Mouse (Mus musculus): ENCODE results near the gene Vps45.

The Vps45 gene

GRCm38 (mm10) chr3:95999308-96000079 lies 58.8 kb downstream of the Vps45 start:
- DNase-seq (ENCODE audit: extremely low read depth, low read depth), result peak; percentile 67

DNA sequence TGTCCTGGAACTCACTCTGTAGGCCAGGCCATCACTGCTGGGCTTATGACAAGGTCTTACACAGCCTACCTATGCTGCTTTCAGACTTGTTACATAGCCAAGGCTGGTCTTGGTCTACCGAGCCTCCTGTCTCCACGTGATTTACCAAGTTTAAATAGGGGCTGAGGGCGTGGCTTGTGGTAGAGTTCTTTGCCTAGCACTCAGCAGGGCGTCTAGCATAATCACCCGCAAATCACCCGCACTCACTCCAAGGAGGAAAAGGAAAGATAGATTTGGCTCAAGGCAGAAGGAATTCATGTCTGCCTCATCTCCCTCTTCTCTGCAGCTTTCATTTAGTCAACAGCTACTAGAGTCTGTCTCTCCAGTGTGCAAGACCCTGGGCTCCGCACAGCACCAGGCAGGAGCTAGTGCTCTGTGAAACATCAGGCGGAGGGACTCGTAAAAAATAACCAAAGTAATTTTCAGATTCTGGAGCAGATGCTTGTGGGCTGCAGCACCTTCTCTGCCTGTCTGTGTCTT lies 61.0 kb downstream of the Vps45 start:
- no peak for DNase-seq (ENCODE audit: extremely low read depth, low read depth)

DNA sequence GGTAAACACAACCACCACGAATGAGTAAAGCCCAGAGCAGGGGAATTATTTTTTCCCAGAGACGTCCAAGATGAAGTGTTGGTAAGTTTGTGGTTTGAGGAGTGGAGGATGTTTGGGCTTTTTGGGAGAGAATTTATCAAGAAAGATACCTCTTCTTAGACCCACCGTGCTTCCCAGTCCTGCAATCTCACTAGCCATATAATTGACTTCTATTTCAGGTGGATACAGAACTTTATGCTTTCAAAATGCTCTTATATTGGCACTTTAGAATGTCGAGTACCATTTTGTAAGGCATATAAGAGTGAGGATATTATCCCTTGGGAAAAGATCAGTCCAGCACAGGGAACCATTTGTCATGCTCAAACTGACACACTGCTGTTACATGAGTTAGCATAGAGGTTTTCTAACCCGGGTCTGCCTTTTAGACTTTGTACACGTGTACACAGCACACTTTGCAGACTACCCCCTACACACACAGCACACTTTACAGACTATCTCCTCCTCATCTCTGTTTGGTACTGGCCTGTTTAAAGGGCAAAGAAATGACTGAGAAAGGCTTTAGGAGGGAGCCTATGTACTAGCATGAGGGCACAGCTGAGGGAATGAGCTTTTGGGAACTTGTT lies 61.7 kb downstream of the Vps45 start:
- DNase-seq (ENCODE audit: extremely low read depth, low read depth), result no peak

DNA sequence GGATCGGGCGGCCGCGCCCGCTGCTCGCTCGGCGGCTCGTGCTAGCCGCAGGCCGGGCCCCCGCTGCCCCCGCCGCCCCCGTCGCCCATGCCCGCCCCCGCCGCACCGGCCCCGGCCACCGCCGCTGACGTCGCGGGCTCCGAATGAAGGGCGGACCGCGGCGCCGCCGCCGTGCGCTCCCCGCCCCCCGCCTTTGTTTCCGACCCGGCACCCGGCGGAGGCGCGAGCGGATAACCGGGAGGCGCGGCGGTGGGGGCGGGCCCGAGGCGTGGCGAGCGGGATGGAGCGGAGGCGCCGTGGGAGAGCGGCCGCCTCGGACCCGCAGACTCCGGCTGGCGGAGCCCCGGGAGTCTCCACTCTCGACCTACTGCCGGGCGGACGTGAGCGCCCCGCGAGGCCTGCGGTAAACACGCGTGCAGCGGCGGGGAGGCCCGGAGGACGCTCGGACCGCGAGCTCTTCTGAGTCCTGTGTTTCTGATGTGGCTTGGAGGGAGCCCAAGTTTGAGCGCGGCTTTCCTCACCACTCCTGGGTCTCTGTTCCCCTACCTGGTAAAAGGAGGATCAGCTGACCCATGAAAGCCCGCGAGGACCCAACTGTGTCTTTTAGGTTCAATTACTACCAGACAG lies 62.4 kb downstream of the Vps45 start, which contains the start of gene Plekho1:
Gene Plekho1 (minus strand): TSS at position 200 of the 627 bp plus-strand sequence.
- DNase-seq (ENCODE audit: extremely low read depth, low read depth), result no peak

GRCm38 (mm10) chr3:95994975-95995801 lies 63.1 kb downstream of the Vps45 start:
- DNase-seq (ENCODE audit: extremely low read depth, low read depth), result no peak

DNA sequence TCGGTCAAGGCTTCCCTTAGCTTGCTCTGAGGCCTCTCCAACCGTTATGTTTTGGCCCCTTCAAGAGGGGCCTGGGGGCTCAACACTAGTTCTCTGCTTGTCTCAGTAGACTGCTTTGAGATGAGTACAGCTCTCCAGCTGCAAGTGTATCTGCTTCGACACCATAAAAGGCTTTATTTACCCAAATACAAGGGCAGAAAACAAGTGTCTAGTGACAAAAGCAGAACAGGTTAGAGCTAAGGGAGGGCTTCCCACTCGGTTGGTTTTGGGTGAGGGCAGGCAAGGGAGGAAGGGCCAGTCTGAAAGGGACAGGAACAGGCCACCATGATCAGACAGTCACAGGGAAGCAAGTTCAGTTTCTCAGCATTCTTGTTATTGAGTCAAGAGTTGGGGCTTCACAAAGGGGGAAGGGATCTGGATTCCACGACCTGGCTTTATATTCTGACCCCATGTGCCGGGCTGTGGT lies 63.9 kb downstream of the Vps45 start:
- DNase-seq (ENCODE audit: extremely low read depth, low read depth), result no peak

DNA sequence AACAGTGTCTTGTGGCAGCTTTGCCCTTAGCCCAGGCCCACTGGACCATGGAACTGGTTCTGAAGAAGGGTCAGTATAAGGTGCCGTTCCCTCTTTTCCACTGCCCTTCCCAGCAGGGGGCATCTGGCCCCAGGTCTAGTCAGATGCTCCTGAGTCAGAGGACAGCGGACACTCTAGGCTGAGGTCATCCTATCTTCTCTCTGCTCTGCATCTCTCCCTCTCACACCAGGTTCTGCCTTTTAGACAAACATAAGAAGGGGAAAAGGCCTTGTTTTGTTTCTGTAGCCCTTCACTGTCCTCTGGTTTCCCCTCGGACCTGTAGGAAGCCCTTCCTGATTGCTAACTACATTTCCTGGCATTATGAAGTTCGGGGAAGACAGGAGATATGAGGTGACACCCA lies 64.4 kb downstream of the Vps45 start:
- DNase-seq (ENCODE audit: extremely low read depth, low read depth), result no peak

DNA sequence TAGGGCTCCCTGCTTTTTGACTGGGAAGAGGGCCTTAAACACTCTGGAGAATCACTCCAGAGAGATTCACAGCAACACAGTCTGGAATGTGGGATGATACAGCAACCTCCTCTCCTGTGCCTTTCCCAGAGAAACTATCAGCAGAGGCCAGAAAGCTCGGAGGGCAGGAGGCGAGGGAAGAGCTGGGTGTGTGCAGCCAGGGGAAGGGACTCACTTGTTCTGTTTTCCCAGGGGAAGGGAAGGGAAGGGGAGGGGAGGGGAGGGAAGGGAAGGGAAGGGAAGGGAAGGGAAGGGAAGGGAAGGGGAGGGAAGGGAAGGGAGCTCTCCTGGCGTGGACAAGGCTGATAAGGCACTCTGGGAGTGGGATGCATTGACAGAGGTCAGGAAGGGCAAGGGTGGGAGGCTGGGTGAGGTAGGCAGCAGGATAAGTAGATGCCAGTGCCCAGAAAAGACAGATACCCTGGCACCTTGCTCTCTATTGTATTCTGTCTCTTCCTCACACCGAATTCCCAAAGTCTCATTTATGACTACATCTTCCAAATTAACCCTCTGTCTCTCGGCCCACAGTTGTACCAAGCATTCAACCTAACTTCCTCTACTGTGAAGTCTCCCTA lies 65.2 kb downstream of the Vps45 start:
- no peak for DNase-seq (ENCODE audit: extremely low read depth, low read depth)

GRCm38 (mm10) chr3:95990413-95990941 lies 67.8 kb downstream of the Vps45 start:
- DNase-seq (ENCODE audit: extremely low read depth, low read depth), result no peak

DNA sequence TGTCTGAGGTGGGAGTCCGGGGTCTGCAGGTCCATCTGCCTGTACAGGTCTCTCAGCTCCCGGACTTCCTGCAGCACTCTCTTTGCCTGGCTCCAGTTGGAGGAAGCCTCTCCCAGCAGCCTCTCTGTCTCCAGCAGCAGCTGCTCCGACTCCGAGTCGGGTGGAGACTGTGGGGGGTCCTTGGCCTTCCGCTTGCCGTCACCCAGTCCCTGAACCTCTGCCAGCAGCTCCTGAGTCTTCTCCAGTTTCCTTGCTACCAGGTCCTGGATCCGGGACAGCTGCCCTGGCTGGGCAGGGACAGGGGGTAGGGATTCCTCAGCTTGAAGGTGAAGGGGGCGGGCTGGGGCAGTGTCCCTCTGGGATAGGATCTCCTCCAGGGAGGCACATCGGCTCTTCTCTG lies 69.3 kb downstream of the Vps45 start:
- no peak for DNase-seq (ENCODE audit: extremely low read depth, low read depth)

DNA sequence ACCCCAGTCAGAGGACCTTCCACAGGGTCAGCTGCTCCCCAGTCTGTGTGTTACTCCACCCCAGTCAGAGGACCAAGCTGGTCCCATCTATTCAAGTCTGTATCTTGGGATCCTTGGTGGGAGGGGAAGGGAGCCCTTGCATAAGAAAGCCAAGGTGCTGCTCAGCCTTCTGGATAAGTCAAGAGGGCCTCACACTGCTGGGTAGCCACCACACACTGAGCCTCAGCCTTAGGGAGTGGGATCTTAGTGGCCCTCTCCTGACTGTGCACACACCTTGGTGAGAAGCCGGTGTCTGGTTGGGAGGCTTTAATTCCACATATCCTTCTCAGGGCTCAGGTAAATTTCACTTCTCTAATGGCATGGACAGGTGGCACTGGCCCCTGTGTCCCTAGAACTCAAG lies 70.1 kb downstream of the Vps45 start:
- no peak for DNase-seq (ENCODE audit: extremely low read depth, low read depth)

DNA sequence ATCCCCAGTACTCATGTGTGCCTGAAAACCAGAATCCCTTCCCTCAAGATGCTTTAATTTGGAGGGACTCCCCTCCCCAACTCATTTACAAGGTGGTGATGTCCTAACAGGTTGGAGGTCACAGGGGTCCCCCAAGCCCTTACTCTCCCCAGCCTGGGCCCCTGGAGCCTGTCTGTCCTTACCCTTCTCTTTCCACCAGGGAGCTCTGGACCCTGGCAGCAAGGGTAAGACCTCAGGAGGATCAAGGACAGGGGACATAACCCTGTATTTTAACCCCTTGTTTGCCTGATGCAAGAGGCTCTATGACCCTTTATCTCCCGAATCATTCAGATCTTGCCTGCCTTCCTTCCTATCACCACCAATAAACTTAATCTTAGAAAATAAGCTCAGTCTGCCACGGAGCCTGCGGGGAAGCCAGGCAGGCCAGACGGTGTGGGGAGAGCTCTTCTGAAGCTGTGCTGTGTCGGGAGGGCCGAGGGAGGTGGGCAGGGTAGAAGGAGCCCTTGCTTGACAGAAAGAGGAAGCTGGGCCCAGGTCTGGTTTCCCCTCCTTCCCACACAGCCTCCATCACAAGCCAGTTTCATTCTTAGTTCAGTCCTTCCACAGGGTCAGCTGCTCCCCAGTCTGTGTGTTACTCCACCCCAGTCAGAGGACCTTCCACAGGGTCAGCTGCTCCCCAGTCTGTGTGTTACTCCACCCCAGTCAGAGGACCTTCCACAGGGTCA lies 70.7 kb downstream of the Vps45 start:
- peak; percentile 75 for DNase-seq (ENCODE audit: extremely low read depth, low read depth)

DNA sequence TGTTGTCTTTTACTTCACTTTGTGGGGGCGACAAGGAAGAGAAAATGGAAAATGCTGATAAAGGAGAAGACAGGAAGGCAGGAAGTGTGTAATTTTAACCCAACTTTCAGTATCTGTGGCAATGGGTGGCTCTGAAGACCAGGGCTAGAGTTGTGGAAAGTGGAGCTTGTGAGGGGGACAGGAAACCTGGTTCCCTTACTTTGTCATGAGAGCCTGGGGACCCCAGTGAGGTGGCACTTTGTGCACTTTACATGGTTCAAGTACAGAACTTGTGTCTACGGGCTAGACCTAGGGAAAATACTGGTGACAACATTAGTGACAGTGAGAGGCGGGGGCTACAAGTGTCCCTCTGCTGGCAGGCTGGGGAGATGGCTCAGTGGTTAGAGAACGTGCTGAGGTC lies 71.3 kb downstream of the Vps45 start:
- DNase-seq (ENCODE audit: extremely low read depth, low read depth), result no peak

DNA sequence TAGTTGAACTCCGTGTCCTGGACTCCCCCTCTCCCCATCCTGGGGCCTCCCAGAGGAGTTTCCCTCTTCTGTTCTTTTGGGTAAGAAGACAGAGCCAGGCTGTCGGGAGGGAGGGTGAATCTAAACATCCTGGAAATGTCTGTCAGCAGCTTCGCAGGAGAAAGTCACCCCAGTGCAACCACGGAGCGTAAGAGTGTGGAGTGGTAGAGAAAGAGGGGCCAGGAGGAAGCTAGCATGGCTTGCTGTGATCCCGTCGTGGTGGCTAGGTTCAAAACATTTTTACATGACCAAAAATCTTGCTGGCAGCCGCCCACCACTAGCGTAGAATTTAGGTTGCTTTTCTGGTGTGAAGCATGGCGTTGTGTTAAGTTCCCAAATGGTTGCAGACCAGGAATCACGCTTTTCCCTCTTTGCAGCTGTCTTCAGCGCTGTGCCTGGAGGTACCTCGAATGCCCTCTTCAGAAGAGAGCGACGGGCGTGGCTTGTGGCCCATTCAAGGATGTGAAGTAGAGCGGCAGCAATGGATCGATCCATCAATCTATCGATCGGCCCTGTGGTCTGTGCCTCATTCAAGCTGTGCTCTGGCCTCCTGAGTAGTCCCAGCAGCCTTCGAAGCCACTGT lies 72.2 kb downstream of the Vps45 start:
- no peak for DNase-seq (ENCODE audit: extremely low read depth, low read depth)

DNA sequence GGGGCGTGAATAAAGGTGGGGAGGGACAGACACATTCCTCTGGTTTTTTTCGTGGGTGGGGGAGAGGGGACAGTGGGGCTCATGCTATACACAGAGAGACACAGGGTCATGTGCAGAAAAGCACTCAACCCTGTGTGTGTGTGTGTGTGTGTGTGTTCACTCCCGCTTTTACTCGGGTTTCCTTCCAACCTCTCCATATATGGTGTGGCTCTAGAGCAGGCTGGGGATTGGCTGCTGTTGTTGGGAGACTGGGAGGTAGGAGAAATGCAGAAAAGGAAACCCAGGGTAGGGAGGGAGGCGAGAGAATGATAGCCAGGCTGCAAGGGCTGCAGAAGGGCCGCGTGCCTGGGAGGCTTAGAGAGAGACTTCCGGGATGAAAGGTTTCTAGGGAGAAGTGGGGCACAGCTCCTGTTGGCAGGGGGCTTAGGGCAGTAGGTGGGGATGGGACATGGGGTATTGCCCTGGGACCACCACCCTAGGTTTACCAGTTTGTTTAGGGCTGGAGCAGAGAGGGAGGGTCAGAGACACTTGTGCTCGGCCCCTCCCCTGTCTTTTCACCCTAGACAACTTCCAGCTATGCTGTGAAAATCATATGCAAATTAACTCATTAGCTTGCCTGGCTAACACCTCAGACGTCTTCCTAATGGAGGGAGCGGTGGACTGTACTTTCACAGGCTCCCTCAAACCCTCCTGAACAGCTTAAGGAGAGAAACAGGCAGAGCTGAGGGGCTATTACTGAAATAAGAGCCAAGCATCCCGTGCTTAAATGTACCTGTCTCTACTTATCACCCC lies 72.9 kb downstream of the Vps45 start:
- DNase-seq (ENCODE audit: extremely low read depth, low read depth), result no peak

- no peak for DNase-seq (ENCODE audit: extremely low read depth, low read depth)
Observed at GRCm38 (mm10) chr3:95982129-95982528, 76.1 kb downstream of the Vps45 start.

- no peak for DNase-seq (ENCODE audit: extremely low read depth, low read depth)
Observed at GRCm38 (mm10) chr3:95980276-95980970, 77.8 kb downstream of the Vps45 start.

DNA sequence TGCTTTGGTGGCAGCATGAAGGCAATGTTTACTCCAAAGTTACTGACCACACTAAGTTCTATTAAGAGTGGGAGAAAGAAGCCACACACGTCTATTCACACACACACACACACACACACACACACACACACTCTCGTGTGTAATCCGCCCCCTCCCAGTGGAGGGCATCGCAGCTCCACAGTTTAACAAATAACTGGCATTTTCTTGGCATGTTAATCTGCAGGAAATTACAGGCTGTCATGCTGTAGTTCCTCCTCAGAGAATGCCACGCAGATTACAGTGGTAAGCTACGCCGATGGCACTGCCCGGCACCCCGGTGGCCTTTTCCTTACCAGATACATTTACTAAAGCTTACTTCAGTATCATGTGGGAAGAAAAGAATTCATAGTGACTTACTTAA lies 80.0 kb downstream of the Vps45 start:
- no peak for DNase-seq (ENCODE audit: extremely low read depth, low read depth)

All from MEL-GATA-1-ER (cell line).